Mouse (Mus musculus) neural tube, embryonic 13.5 days (tissue): ENCODE results near the gene Cwc25. TPM values are rescaled to one million over a fixed set of nuclear protein-coding genes. Genes with fewer than 3 reads are reported as not detected.
"Not testable (repeated sequence)": the region's sequence is repeated elsewhere in the genome, so short reads cannot be mapped to it uniquely, and the experiment has no call there.

ENCODE experiments used
- ATAC-seq: fragments of 200-750 bp; cut with Nextera tagmentation; 2 replicates; pipeline ENCODE4 v1.8.0; 2017; ENCODE audit warnings: low read depth, mild to moderate bottlenecking, moderate TSS enrichment, moderate library complexity
- H3K27ac ChIP-seq: fragments of 300-500 bp; sonication (generic); replicated peaks from 2 replicates; pipeline ENCODE4 v1.5.1; 2015; ENCODE audit warnings: moderate library complexity, mild to moderate bottlenecking, inconsistent platforms
- H3K27me3 ChIP-seq: fragments of 300-500 bp; sonication (generic); 2 replicates; pipeline ENCODE4 v1.6.1; 2015; ENCODE audit warnings: mild to moderate bottlenecking, inconsistent platforms
- H3K36me3 ChIP-seq: fragments of 300-500 bp; sonication (generic); 2 replicates; pipeline ENCODE4 v1.6.1; 2015; ENCODE audit warnings: mild to moderate bottlenecking, inconsistent platforms
- H3K4me1 ChIP-seq: fragments of 300-500 bp; sonication (generic); replicated peaks from 2 replicates; pipeline ENCODE4 v1.6.1; 2015; ENCODE audit warnings: inconsistent platforms
- H3K4me2 ChIP-seq: fragments of 300-500 bp; sonication (generic); 2 replicates; pipeline ENCODE4 v1.6.1; 2015; ENCODE audit warnings: inconsistent platforms, mild to moderate bottlenecking, moderate library complexity
- H3K4me3 ChIP-seq: fragments of 300-500 bp; sonication (generic); 2 replicates; pipeline ENCODE4 v1.5.1; 2015; ENCODE audit warnings: mild to moderate bottlenecking, inconsistent platforms
- H3K9ac ChIP-seq: fragments of 300-500 bp; sonication (generic); 2 replicates; pipeline ENCODE4 v1.6.1; 2015; ENCODE audit warnings: moderate library complexity, mild to moderate bottlenecking, inconsistent platforms
- H3K9me3 ChIP-seq: fragments of 300-500 bp; sonication (generic); 2 replicates; pipeline ENCODE4 v1.6.1; 2016; ENCODE audit warnings: inconsistent platforms
- WGBS: fragments of 180-500 bp; shearing (Covaris S2); methylation state at CpG from one replicate; pipeline ENCODE4 v1.1.7; 2015; 5-methylcytosine and 5-hydroxymethylcytosine counted together
- polyA plus RNA-seq: library from polyadenylated mRNA; unstranded; fragments of >200 nt; fragmentation: Nextera tagmentation; extraction: Ambion mirVana; gene quantifications from 2 replicates; pipeline ENCODE4 v1.2.1, GENCODE M21; 2015

Cwc25 gene
- polyA plus RNA-seq, 1 experiment from 2014 or later, result 18.8 TPM

GRCm38 (mm10) chr11:97739155-97739554 is 27.2 kb downstream of the Cwc25 start:
- Histone ChIP-seq H3K4me3 (no peak overlapping the region), H3K4me2 (no peak overlapping the region), H3K36me3 (no peaks in the 10 kb centered on the region), H3K27ac (no peak overlapping the region), H3K9ac (no peak overlapping the region), H3K4me1 (peaks cover 36% of the 10 kb centered on the region), H3K9me3 (no peaks in the 10 kb centered on the region), H3K27me3 (no peaks in the 10 kb centered on the region)
- 90% methylated on average over 3 of the region's 3 CpGs for WGBS
- ATAC-seq, result no peak

GRCm38 (mm10) chr11:97738703-97739102 is 27.7 kb downstream of the Cwc25 start:
- Histone ChIP-seq H3K27me3 (no peaks in the 10 kb centered on the region), H3K9me3 (no peaks in the 10 kb centered on the region), H3K9ac (no peak overlapping the region), H3K36me3 (no peaks in the 10 kb centered on the region), H3K4me1 (peaks cover 38% of the 10 kb centered on the region), H3K4me3 (no peak overlapping the region), H3K27ac (no peak overlapping the region), H3K4me2 (no peak overlapping the region)
- ATAC-seq, result no peak
- 65% methylated on average over 6 of the region's 6 CpGs for WGBS

- H3K4me1 ChIP-seq, result peaks cover 33% of the 10 kb centered on the region
- H3K27ac ChIP-seq, result no peak overlapping the region
- no peaks in the 10 kb centered on the region for H3K27me3 ChIP-seq
- H3K9me3 ChIP-seq, result no peaks in the 10 kb centered on the region
- H3K4me3 ChIP-seq, result no peak overlapping the region
- no peak overlapping the region for H3K4me2 ChIP-seq
- peaks cover 4% of the 10 kb centered on the region; the same call in 1 of the 2 replicates for H3K36me3 ChIP-seq
- ATAC-seq, result no peak
- WGBS, result 74% methylated on average over 4 of the region's 4 CpGs
- no peak overlapping the region for H3K9ac ChIP-seq
These were observed 28.8 kb downstream of the Cwc25 start for GRCm38 (mm10) chr11:97737600-97737999.

GRCm38 (mm10) chr11:97736645-97737044 is 29.7 kb downstream of the Cwc25 start:
- no peak for ATAC-seq
- Histone ChIP-seq H3K4me2 (no peak overlapping the region), H3K4me1 (peaks cover 26% of the 10 kb centered on the region), H3K36me3 (peaks cover 13% of the 10 kb centered on the region), H3K9ac (no peak overlapping the region), H3K4me3 (no peak overlapping the region), H3K27me3 (no peaks in the 10 kb centered on the region), H3K9me3 (no peaks in the 10 kb centered on the region), H3K27ac (no peak overlapping the region)
- WGBS, result 97% methylated on average over 5 of the region's 5 CpGs

GRCm38 (mm10) chr11:97734810-97735209 is 31.5 kb downstream of the Cwc25 start:
- not testable (repeated sequence) for H3K4me3 ChIP-seq, H3K9ac ChIP-seq, H3K27ac ChIP-seq, H3K27me3 ChIP-seq, ATAC-seq, H3K4me2 ChIP-seq, H3K9me3 ChIP-seq
- peaks cover 30% of the 10 kb centered on the region for H3K36me3 ChIP-seq
- peaks cover 13% of the 10 kb centered on the region for H3K4me1 ChIP-seq
- WGBS, result 88% methylated on average over 5 of the region's 5 CpGs

- H3K9me3 ChIP-seq, result no peaks in the 10 kb centered on the region
- 47% methylated on average over 10 of the region's 10 CpGs for WGBS
- H3K4me3 ChIP-seq, result no peak overlapping the region
- no peaks in the 10 kb centered on the region for H3K27me3 ChIP-seq
- peaks cover 12% of the 10 kb centered on the region for H3K4me1 ChIP-seq
- no peak overlapping the region; the same call in 1 of the 2 replicates for H3K27ac ChIP-seq
- no peak overlapping the region for H3K9ac ChIP-seq
- peaks cover 41% of the 10 kb centered on the region for H3K36me3 ChIP-seq
- no peak overlapping the region for H3K4me2 ChIP-seq
- no peak for ATAC-seq
These were observed 32.7 kb downstream of the Cwc25 start for GRCm38 (mm10) chr11:97733689-97734088.

- Histone ChIP-seq H3K4me1 (peaks cover 6% of the 10 kb centered on the region), H3K27me3 (no peaks in the 10 kb centered on the region), H3K36me3 (peaks cover 90% of the 10 kb centered on the region), H3K9me3 (no peaks in the 10 kb centered on the region), H3K9ac (no peak overlapping the region), H3K27ac (no peak overlapping the region), H3K4me2 (no peak overlapping the region), H3K4me3 (no peak overlapping the region)
- ATAC-seq, result no peak
- WGBS, result 89% methylated on average over 7 of the region's 7 CpGs
These were observed 37.6 kb downstream of the Cwc25 start for GRCm38 (mm10) chr11:97728730-97729129.

GRCm38 (mm10) chr11:97728311-97728710 is 38.0 kb downstream of the Cwc25 start:
- no peak for ATAC-seq
- Histone ChIP-seq H3K4me1 (peaks cover 2% of the 10 kb centered on the region; the same call in 1 of the 2 replicates), H3K27ac (no peak overlapping the region), H3K9ac (no peak overlapping the region), H3K4me3 (no peak overlapping the region), H3K9me3 (no peaks in the 10 kb centered on the region), H3K4me2 (no peak overlapping the region), H3K27me3 (no peaks in the 10 kb centered on the region), H3K36me3 (peaks cover 95% of the 10 kb centered on the region)
- 79% methylated on average over 7 of the region's 7 CpGs for WGBS

- Histone ChIP-seq H3K27ac (no peak overlapping the region), H3K9me3 (no peaks in the 10 kb centered on the region), H3K4me2 (no peak overlapping the region), H3K4me1 (no peaks in the 10 kb centered on the region), H3K36me3 (peaks cover 99% of the 10 kb centered on the region), H3K27me3 (no peaks in the 10 kb centered on the region), H3K9ac (no peak overlapping the region), H3K4me3 (no peak overlapping the region)
- ATAC-seq, result no peak
- whole genome bisulfite sequencing, result 83% methylated on average over 7 of the region's 7 CpGs
These were observed 42.6 kb downstream of the Cwc25 start for GRCm38 (mm10) chr11:97723709-97724108.

GRCm38 (mm10) chr11:97721338-97721737 is 45.0 kb downstream of the Cwc25 start:
- Histone ChIP-seq H3K27ac (no peak overlapping the region), H3K4me3 (no peak overlapping the region), H3K4me1 (no peaks in the 10 kb centered on the region), H3K27me3 (no peaks in the 10 kb centered on the region), H3K9me3 (no peaks in the 10 kb centered on the region), H3K9ac (no peak overlapping the region), H3K4me2 (no peak overlapping the region), H3K36me3 (peaks cover 97% of the 10 kb centered on the region)
- WGBS, result 93% methylated on average over 4 of the region's 4 CpGs
- ATAC-seq, result no peak

GRCm38 (mm10) chr11:97719041-97719440 is 47.3 kb downstream of the Cwc25 start:
- Histone ChIP-seq H3K36me3 (peaks cover 96% of the 10 kb centered on the region), H3K4me2 (no peak overlapping the region), H3K9ac (no peak overlapping the region), H3K9me3 (no peaks in the 10 kb centered on the region), H3K4me1 (no peaks in the 10 kb centered on the region), H3K27me3 (no peaks in the 10 kb centered on the region), H3K27ac (no peak overlapping the region), H3K4me3 (no peak overlapping the region)
- WGBS, result 89% methylated on average over 4 of the region's 4 CpGs
- ATAC-seq, result no peak

- Histone ChIP-seq H3K9ac (no peak overlapping the region), H3K27ac (no peak overlapping the region), H3K36me3 (peaks cover 96% of the 10 kb centered on the region), H3K9me3 (no peaks in the 10 kb centered on the region), H3K4me2 (no peak overlapping the region), H3K4me3 (no peak overlapping the region), H3K27me3 (no peaks in the 10 kb centered on the region), H3K4me1 (no peaks in the 10 kb centered on the region)
- no peak for ATAC-seq
- 85% methylated on average over 15 of the region's 15 CpGs for WGBS
These were observed 48.0 kb downstream of the Cwc25 start for GRCm38 (mm10) chr11:97718281-97718860.
